In the genomic region with DNA sequence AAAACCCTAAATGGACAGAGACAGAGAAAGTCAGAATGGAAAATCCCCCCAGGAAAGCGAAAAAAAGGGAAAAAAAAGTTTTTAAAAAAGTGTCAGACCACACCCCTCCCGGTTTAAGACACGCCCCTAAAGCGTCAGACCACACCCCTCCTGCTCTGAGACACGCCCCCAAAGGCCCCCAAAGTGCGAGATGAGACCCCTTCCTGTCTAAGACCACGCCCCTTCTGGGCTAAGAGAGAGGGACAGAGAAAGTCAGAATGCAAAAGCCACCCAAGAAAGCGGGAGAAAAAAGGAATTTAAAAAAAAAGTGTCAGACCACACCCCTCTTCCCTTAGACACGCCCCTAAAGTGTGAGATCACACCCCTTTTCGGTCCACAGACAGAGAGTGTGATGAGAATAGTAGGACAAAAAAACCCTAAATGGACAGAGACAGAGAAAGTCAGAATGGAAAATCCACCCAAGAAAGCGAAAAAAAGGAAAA, we compare ENCODE assay signal across 12 mouse cellular contexts. TPM values are rescaled to one million over a fixed set of nuclear protein-coding genes. Genes with fewer than 3 reads are reported as not detected.
DNase-seq lines count a peak whose midpoint lies in the region; ATAC-seq and TF ChIP-seq lines count a peak whose summit lies in the region.
"Not testable (repeated sequence)": the region's sequence is repeated elsewhere in the genome, so short reads cannot be mapped to it uniquely, and the experiment has no call there.
"Had no signal": no experiment of that assay in that cellular context is flagged by ENCODE, and none has a peak within 500 bp of the region (broad histone marks: within the 10 kb centered on the region; RNA-seq: fewer than 3 reads in every experiment).

No protein-coding gene starts in this region.

- DNase-seq in G1E (ENCODE audit: low spot score): peak; percentile 68
- peak; percentile 42 for DNase-seq in cerebellum, adult 2 months
- DNase-seq in forebrain, embryonic 11.5 days (ENCODE audit: low spot score): peak; percentile 71
- peak; percentile 4 for DNase-seq in heart, postnatal 0 days (ENCODE audit: low spot score)
- peak; percentile 57 for DNase-seq in layer of hippocampus, adult 11-12 months (ENCODE audit: low spot score)
- peak; percentile 62 to 65 for DNase-seq in right cerebral cortex, postnatal 10 days (ENCODE audit: low spot score in 2 of 2)
- peak; percentile 50 for DNase-seq in thymus, postnatal 25 days

- 51% methylated on average over 11 of the region's 11 CpGs for WGBS in cerebellum, adult 2 months
- WGBS in forebrain, embryonic 11.5 days: 54% methylated on average over 11 of the region's 11 CpGs
- WGBS in heart, postnatal 0 days: 53% methylated on average over 11 of the region's 11 CpGs
- WGBS in lung, embryonic 16.5 days: 49% methylated on average over 11 of the region's 11 CpGs

- H3K4me2 ChIP-seq in forebrain, embryonic 11.5 days (ENCODE audit: low read depth, low read length, severe bottlenecking); heart, postnatal 0 days (ENCODE audit: low read depth, low read length); lung, embryonic 16.5 days (ENCODE audit: low read depth, low read length): not testable (repeated sequence)

- TF ChIP-seq CTCF in G1E (IDR thresholded peaks at IDR 0.05; ENCODE audit: low read depth, low read length); cerebellum, adult 2 months (IDR thresholded peaks at IDR 0.05; ENCODE audit: borderline replicate concordance, insufficient read depth, low read depth, low read length); heart, postnatal 0 days (IDR thresholded peaks at IDR 0.05; ENCODE audit: low read depth): not testable (repeated sequence)

- not testable (repeated sequence) for TF ChIP-seq EP300 in heart, postnatal 0 days (IDR thresholded peaks at IDR 0.05; ENCODE audit: low read depth)

- peaks cover 32% of the 10 kb centered on the region for H3K9me3 ChIP-seq in G1E (replicated peaks)
- H3K9me3 ChIP-seq in forebrain, embryonic 11.5 days (ENCODE audit: control insufficient read depth, low read length): peaks cover 42% of the 10 kb centered on the region
- H3K9me3 ChIP-seq in heart, postnatal 0 days (replicated peaks; ENCODE audit: control insufficient read depth, low read length): peaks cover 30% of the 10 kb centered on the region
- H3K9me3 ChIP-seq in lung, embryonic 16.5 days (ENCODE audit: control insufficient read depth, low read length): peaks cover 41% of the 10 kb centered on the region

- not testable (repeated sequence) for TF ChIP-seq POLR2A in cerebellum, adult 2 months (IDR thresholded peaks at IDR 0.05; ENCODE audit: borderline replicate concordance, insufficient read depth, low read length)

- not testable (repeated sequence) for H3K27me3 ChIP-seq in G1E (ENCODE audit: insufficient read depth, low read length); cerebellum, adult 2 months (ENCODE audit: control insufficient read depth, insufficient read depth, low read length); forebrain, embryonic 11.5 days (ENCODE audit: control insufficient read depth, insufficient read depth, low read length); heart, postnatal 0 days (ENCODE audit: control insufficient read depth, insufficient read depth, low read length); lung, embryonic 16.5 days (ENCODE audit: control insufficient read depth, insufficient read depth, low read depth, low read length)

- H3K36me3 ChIP-seq in G1E (replicated peaks): peaks cover 45% of the 10 kb centered on the region
- peaks cover 37% of the 10 kb centered on the region for H3K36me3 ChIP-seq in forebrain, embryonic 11.5 days (ENCODE audit: control insufficient read depth, insufficient read depth, low read length)
- H3K36me3 ChIP-seq in heart, postnatal 0 days (replicated peaks; ENCODE audit: control insufficient read depth, insufficient read depth, low read length): peaks cover 36% of the 10 kb centered on the region
- H3K36me3 ChIP-seq in lung, embryonic 16.5 days (ENCODE audit: control insufficient read depth, insufficient read depth, low read length): peaks cover 38% of the 10 kb centered on the region

- peak; percentile 30 for ATAC-seq in G1E (ENCODE audit: extremely low read depth, insufficient number of reproducible peaks, low FRiP score, poor library complexity, severe bottlenecking)
- ATAC-seq in forebrain, embryonic 11.5 days (replicated peaks; ENCODE audit: low FRiP score): peak; percentile 4
- 0 out of 2 replicates have a peak, but pooled peaks have one; percentile 4 for ATAC-seq in heart, postnatal 0 days (ENCODE audit: insufficient read depth, low read depth)
- ATAC-seq in lung, embryonic 16.5 days (ENCODE audit: low read depth): peak; percentile 5; the same call in 1 of the 2 replicates

- H3K4me3 ChIP-seq in G1E (ENCODE audit: low read depth, low read length); cerebellum, adult 2 months (replicated peaks; ENCODE audit: insufficient read depth, low read depth, low read length); forebrain, embryonic 11.5 days (ENCODE audit: low read depth, low read length); heart, postnatal 0 days (ENCODE audit: low read depth, low read length); lung, embryonic 16.5 days (ENCODE audit: low read length): not testable (repeated sequence)

- not testable (repeated sequence) for H3K4me1 ChIP-seq in G1E (ENCODE audit: insufficient read depth, low read depth, low read length); cerebellum, adult 2 months (ENCODE audit: control insufficient read depth, insufficient read depth, low read length); forebrain, embryonic 11.5 days (replicated peaks; ENCODE audit: control insufficient read depth, insufficient read depth, low read length); heart, postnatal 0 days (ENCODE audit: control insufficient read depth, insufficient read depth); lung, embryonic 16.5 days (replicated peaks; ENCODE audit: control insufficient read depth, insufficient read depth, low read length)

- not testable (repeated sequence) for H3K27ac ChIP-seq in cerebellum, adult 2 months (ENCODE audit: insufficient read depth, low read length); forebrain, embryonic 11.5 days (ENCODE audit: low read depth, low read length); heart, postnatal 0 days (ENCODE audit: low read depth); lung, embryonic 16.5 days (ENCODE audit: low read length)

- not testable (repeated sequence) for H3K9ac ChIP-seq in forebrain, embryonic 11.5 days (ENCODE audit: low read length); heart, postnatal 0 days (replicated peaks; ENCODE audit: low read depth, low read length); lung, embryonic 16.5 days (ENCODE audit: low read length)

RNA-seq across cellular contexts. Expression of a gene that starts 15.0 kb away (rescaled TPM):
- not detected in 2 replicates for total RNA-seq in G1E (2014; fragmentation: Nextera tagmentation)
- total RNA-seq in G1E (2017): not detected in 2 replicates
- not detected in 2 replicates for polyA plus RNA-seq in G1E (2012)
- not detected in 2 replicates for polyA plus RNA-seq in cerebellum, adult 2 months (2012; rRNA removed)
- not detected in 2 replicates for polyA plus RNA-seq in forebrain, embryonic 11.5 days (2014; fragmentation: Nextera tagmentation; extraction: Ambion mirVana)
- total RNA-seq in heart, postnatal 0 days (2014; rRNA removed; ENCODE audit: low replicate concordance): not detected in 2 replicates
- polyA plus RNA-seq in heart, postnatal 0 days (2015; fragmentation: Nextera tagmentation; extraction: Ambion mirVana): not detected in 2 replicates
- polyA plus RNA-seq in lung, embryonic 16.5 days (2015; fragmentation: Nextera tagmentation; extraction: Ambion mirVana): not detected in 2 replicates
- total RNA-seq: heart, adult 18-20 months; left cerebral cortex, postnatal 36 days had no signal
- polyA plus RNA-seq: cortical plate, adult 2 months; small intestine, adult 2 months had no signal

RNA-seq across cellular contexts. Expression of a gene that starts 45.0 kb away (rescaled TPM):
- not detected in 2 replicates for total RNA-seq in G1E (2014; fragmentation: Nextera tagmentation)
- total RNA-seq in G1E (2017): not detected in 2 replicates
- not detected in 2 replicates for polyA plus RNA-seq in G1E (2012)
- polyA plus RNA-seq in cerebellum, adult 2 months (2012; rRNA removed): not detected in 2 replicates
- polyA plus RNA-seq in forebrain, embryonic 11.5 days (2014; fragmentation: Nextera tagmentation; extraction: Ambion mirVana): not detected in 2 replicates
- total RNA-seq in heart, postnatal 0 days (2014; rRNA removed; ENCODE audit: low replicate concordance): not detected in 2 replicates
- polyA plus RNA-seq in heart, postnatal 0 days (2015; fragmentation: Nextera tagmentation; extraction: Ambion mirVana): not detected in 2 replicates
- polyA plus RNA-seq in lung, embryonic 16.5 days (2015; fragmentation: Nextera tagmentation; extraction: Ambion mirVana): not detected in 2 replicates
- total RNA-seq: heart, adult 18-20 months; left cerebral cortex, postnatal 36 days had no signal
- polyA plus RNA-seq: cortical plate, adult 2 months; small intestine, adult 2 months had no signal

Comparison
In these comparisons a context has a peak if more than half of its experiments do, and no peak if none do; other contexts are left out.
1. DNase-seq: peak in every context shown above with its lines; median percentile 71 in forebrain, embryonic 11.5 days; 68 in G1E; 64 in right cerebral cortex, postnatal 10 days; 57 in layer of hippocampus, adult 11-12 months; 50 in thymus, postnatal 25 days; 42 in cerebellum, adult 2 months; 4 in heart, postnatal 0 days.